Mouse (Mus musculus) urinary bladder, adult 2 months (tissue): ENCODE measurements around the gene Plekho1. TPM values are rescaled to one million over a fixed set of nuclear protein-coding genes. Genes with fewer than 3 reads are reported as not detected.
A peak's percentile ranks its signal among the peaks of the same experiment; 100 is the strongest.
"Not testable (repeated sequence)": the region's sequence is repeated elsewhere in the genome, so short reads cannot be mapped to it uniquely, and the experiment has no call there.

ENCODE experiments used
- DNase-seq: peaks from one replicate; pipeline ENCODE4 v3.0.0; 2022; ENCODE audit warnings: low spot score
- polyA plus RNA-seq: library from polyadenylated mRNA; depleted of rRNA; stranded (reverse); fragments of >200 nt; gene quantifications from 2 replicates; pipeline ENCODE4 v1.2.3, GENCODE M21; 2012; rRNA removed

Gene Plekho1
- 196 and 224 TPM in 2 replicates for polyA plus RNA-seq

DNA sequence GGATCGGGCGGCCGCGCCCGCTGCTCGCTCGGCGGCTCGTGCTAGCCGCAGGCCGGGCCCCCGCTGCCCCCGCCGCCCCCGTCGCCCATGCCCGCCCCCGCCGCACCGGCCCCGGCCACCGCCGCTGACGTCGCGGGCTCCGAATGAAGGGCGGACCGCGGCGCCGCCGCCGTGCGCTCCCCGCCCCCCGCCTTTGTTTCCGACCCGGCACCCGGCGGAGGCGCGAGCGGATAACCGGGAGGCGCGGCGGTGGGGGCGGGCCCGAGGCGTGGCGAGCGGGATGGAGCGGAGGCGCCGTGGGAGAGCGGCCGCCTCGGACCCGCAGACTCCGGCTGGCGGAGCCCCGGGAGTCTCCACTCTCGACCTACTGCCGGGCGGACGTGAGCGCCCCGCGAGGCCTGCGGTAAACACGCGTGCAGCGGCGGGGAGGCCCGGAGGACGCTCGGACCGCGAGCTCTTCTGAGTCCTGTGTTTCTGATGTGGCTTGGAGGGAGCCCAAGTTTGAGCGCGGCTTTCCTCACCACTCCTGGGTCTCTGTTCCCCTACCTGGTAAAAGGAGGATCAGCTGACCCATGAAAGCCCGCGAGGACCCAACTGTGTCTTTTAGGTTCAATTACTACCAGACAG lies at the start of gene Plekho1:
Plekho1 (minus strand) TSS at position 200 of the 627 bp plus-strand sequence.
- peak; percentile 59 for DNase-seq

DNA sequence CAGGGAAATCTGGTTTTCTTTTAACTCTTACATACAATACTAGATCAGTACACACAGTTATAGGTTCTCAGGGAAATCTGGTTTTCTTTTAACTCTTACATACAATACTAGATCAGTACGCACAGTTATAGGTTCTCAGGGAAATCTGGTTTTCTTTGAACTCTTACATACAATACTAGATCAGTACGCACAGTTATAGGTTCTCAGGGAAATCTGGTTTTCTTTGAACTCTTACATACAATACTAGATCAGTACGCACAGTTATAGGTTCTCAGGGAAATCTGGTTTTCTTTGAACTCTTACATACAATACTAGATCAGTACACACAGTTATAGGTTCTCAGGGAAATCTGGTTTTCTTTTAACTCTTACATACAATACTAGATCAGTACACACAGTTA lies 48.8 kb upstream of the Plekho1 start:
- not testable (repeated sequence) for DNase-seq

DNA sequence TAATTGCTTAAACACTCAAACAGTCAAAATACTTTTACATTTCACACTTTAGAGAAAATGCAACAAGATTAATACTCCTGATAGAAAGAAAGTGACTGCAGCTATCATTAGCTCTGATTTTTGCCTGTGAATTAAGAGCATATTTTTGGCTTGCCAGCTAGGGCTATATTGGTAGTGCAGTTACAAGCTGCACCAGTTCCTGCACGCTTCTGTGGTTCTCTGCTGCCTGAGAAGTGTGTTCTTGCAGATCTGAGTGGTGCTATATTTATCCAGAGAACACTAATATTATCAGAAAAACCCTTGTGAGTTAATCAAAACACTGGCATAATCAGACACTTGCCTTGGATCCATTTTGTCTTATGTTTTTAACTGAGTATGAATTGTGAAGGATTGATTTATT lies 47.3 kb upstream of the Plekho1 start:
- DNase-seq: no peak

DNA sequence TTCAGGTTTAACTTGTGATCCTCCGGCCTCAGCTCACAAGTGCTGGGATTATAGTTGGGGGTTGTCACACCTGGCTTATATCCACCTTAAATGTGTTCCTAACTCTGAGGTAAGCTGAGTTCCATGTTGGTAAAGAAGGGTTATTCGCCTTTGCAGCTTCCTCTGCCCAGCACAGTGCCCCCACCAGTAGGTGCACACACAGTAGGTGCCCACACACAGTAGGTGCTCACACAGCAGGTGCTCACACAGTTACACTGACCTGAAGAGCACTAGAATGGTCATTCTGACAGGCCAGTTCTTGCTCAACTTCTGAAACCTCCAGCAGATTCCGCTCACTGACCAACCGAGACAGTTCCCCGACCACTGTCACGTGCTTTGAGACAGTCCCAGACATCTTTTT lies 45.3 kb upstream of the Plekho1 start:
- DNase-seq: no peak

DNA sequence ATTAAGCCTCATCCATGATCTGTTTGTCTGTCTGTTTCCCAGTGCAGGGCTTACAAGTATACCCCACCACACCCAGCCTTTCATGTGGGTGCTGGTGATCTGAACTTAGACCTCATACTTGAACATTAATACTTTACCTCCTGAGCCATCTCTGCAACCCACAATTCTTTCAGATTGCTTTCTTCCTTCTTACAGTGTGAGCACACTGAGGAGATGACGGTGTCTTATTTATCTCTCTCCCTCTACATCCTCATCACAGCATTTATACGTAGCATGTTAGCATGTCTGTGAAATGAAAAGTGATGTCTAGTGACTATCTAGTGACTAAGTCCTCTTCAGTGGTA lies 44.8 kb upstream of the Plekho1 start:
- no peak for DNase-seq

DNA sequence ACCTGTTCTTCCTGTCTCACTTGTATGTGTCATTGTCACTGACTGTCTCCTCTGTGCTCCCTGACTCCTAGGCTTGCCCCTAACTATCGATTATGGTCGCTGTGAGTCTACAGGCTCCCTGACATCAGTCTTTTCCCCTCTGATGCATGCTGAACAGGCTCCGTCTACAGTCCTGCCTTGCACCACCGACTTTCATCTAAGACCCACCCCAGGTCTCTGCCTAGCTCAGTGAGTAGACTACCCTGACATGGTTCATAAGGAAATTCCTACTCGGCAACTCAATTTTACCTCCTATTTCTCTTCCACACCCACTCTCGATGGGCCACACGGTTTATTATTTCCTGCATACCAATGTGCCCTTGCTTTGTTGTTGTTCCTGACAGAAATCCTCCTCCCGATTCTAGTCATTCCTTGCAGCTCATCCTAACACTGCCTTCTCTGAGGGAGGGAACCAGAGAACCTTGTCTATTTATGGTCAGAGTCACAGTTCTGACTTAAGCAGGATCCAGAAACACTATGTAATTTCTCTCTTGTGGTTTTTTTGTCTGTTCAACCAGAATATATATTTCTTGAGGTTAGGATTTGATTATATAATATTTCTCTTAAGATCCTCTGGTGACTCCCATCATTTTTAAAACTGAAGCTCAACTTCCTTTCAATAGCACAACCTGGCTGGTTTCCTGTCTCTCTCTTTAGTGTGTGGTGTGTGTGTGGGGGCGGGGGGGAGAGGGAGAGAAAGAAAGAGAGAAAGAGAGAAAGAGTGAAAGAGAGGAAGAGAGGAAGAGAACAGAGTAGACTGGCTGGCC lies 44.3 kb upstream of the Plekho1 start:
- DNase-seq: no peak

DNA sequence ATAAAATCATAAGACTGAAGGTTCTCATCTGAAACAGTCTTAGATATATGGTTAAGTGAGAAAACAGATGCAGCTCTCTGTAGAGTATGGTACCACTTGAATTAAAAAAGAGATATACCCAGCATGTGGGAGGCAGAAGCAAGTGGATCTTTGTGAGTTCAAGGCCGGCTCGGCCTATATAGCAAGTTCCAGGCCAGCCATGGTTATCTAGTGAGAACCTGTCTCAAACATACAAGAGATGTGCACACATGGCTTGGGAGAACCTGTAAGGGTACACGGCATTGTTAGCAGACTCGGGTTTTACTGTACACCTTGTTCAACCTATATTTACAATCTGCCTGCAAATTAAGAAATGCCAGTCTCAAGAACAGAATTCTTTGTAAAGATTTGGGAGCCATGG lies 43.0 kb upstream of the Plekho1 start:
- DNase-seq: no peak

DNA sequence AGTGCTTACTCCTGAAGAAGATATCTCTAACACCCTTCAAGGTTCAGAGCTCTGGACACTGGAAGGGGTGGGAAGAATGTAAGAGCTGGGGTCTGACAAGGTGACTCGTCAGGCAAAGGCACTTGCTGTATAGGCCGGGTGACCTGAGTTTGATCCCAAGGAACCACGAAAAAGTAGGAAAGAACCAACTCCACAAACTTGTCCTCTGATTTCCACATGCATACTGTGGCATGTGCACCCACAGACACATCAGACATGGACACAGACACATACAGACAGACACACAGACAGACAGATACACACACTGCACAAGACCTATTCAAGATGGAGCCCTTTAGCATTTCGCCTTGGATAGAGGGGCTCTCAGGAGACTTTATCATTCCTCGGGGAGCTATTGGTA lies 42.4 kb upstream of the Plekho1 start:
- no peak for DNase-seq

DNA sequence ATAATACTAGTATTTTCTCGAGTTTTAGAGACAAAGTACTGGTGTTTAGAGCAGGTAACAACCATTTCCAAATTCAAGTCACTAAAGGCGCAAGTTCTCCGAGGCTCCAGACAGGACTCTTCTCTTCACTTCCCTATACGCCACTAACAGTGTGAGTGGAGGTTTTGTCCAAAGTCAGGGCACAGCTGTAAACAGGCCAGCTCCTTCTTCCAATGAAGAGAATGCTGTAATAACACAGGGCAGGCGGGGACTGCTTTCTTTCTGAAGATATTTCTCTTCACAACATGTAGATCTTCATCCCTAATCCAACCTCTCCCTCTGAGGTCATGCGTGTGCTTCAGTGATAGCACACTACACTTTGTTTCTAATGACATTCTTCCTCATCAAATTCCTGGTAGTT lies 41.0 kb upstream of the Plekho1 start:
- no peak for DNase-seq

DNA sequence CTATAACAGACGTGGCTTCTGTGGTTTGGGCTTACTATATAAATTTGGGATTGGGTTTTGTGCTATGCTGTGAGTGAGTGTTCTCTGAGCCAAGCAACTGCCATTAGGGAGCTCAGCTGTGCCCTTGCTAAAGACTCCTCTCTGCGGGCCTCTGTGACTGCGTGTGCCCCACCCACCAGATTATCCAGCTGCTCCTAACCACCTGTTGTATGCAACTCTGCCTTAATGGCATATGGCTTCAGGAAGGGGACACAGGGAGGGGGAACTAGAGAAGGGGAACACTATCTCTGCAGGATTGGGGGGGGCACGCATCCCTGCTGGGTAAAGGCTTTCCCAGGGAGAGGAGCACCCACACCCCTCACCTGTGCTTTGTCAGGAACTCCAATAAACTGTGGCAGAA lies 37.2 kb upstream of the Plekho1 start:
- no peak for DNase-seq

DNA sequence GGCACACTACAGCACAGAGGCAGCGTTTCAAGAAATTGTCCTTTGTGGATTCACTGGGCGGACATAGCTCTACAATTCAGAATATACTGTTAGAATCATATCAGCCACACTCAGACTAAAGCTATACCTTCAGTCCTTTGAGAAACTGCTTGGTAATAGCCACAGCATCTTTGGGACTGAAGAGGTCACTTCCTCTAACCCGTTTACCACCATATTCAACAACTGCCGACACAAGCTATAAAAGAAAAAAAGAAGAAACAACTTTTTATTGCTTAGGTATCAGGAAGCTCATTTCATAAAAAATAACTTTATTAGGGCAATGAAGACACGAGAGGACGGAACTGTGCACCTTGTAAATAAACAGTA lies 36.8 kb upstream of the Plekho1 start:
- DNase-seq: no peak

DNA sequence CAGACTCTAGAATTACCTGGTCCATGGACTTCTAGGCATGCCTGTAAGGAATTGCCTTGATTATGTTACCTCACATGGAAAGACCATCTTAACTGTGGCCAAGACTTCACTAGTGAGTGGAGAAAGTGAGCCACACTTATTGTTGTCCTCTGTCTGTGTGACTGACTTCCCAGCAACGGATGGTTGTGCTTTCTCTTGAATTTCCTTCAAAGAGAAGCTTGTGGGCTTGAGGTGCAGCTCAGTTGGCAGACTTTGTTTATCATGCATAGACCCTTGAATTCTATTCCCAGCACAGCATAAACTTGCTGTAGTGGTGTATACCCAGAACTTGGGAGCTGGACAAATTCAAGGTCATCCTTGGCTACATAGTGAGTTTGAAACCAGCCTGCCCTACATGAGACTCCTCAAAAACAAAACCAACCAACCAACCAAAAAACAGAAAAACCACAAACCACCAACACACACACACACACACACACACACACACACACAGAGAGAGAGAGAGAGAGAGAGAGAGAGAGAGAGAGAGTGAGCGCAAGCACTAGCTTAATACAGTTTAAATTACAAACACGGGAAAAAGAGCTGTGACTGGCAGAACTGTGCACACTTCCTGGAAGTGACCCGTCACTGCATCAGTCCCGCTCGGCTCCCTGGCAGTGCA lies 36.3 kb upstream of the Plekho1 start:
- DNase-seq: no peak

DNA sequence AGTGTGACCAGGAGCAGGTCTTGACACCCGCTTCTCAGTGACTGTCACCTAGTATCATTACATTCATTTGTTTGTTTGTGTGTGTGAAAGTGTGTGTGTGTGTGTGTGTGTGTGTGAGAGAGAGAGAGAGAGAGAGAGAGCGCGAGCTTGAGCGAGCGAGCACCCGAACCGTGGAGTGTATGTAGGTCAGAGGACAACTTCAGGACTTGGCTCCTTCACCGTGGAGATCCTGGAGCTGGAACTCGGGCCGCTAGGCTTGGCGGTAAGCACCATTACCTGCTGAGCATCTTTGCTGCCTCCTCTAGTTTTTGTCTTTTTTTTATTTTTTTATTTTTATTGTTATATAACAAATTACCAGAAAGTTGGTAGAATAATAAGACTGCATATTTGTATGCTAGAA lies 34.0 kb upstream of the Plekho1 start:
- DNase-seq: no peak

DNA sequence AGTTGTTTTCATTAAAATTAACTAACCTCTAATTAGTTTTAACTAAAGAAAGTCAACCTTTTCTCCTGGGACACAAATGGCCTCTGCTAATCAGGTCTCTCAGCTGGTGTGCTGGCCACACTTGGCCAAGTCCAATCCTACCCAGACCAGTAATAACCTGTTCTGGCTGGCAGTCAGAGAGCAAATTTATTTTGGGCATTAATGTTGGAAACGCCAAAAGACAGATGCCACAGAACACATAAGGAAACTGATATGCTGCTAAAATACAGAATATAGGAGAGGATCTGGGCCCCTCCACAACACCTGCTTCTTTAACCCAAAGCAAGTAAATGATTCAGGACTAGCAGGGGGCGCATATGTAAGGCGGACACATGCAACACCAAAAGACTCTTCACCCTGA lies 33.5 kb upstream of the Plekho1 start:
- no peak for DNase-seq

DNA sequence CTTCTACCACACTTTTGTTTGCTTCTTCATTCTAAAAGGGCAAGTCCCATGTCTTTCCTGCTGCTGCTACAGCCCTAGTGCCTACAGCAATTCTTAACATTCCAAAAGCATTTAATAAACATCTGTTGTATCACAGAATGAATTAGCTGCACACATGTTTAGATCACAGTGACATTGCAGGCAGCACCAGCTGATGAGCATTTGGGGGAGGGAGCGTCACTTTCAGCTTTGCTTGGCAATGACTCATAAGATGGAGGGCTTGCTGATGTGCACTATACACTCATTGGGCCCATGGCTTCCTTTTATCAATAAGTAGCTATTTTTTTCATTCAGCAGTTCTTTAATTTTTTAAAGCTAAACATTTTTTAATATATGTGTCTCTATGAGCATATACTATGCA lies 32.1 kb upstream of the Plekho1 start:
- no peak for DNase-seq

DNA sequence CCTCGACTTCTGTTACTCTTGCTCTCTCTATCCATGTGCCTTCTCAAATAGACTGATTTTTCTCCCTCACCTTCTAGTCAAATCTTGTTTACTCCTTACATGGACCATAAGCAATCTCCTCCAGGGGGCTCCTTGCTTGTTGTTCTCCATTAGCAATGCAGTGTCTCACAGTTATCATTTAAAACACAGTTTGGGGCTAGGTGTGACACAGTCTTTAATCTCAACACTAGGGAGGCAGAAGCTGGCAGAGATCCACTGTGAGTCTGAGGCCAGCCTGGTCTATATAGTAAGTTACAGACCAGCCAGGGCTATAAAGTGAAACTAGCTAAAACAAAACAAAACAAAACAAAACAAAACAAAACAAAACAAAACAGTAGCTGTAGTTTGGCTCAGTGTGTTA lies 31.3 kb upstream of the Plekho1 start:
- no peak for DNase-seq

DNA sequence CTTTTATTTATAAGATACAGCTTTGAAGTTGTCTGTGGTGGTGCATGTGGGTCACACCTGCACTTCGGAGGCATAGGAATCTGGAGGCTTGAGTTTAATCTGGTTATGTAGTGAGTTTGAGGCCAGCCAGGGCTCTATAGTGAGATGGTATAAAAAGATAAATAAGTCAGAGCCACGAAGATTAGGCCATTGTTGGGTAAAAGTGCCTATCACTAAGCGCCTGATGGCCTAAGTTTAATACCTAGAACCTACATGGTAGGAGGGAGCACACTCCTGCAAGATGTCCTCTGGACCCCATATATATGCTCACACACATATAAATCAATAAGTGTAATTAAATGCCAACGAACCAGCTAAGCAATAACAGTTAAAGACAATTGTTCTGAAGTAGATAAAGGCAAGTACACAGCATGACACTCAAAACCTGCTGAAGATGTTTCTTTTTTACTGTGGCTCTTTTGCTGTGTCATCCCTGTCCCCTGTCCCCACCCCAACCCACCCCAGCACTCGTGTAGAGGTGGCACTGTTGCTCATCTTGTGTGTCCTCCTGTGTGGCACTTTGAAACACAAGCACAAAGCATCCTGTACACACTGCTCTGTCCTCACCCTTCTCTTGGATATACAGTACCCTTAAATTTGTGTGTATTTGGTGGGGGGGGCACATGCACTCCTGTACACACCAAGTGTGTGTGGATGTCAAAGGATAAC lies 25.8 kb upstream of the Plekho1 start:
- DNase-seq: no peak

DNA sequence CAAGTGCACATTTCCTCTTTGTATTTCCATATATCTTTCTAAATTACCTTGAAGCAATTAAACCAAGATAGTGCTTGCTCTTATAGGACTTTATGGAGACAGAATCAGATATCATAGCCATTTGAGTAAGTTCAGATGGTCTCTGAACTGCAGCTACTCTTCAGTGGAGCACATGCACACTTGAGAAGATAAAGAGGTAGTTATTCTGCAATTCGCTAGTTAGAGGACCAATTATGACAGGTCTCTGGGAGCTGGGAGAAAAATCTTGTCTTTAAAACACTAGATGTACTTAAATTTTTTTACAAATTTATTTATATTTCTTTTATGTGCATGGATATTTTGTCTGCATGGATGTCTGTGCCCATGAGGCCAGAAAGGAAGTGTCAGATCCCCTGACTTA lies 24.9 kb upstream of the Plekho1 start:
- no peak for DNase-seq

DNA sequence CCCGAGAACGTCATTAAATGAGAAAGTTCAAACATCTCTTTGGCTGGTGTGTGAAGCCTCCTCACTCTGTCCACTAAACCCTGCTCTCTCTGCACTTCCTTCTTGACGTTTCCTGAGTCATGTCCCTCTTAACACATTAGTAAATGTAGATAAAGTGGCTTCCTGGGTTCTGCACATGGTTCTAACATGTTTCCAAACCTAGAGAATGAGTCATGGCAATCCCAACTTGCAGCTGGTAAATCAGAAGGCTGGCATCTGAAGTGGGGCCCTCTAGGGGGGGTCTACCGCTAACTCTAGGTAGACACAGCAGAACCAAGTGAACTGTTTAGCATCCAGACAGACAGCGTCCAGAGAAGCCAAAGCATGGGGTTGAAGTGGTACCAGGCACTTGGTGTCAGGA lies 21.7 kb upstream of the Plekho1 start:
- no peak for DNase-seq

DNA sequence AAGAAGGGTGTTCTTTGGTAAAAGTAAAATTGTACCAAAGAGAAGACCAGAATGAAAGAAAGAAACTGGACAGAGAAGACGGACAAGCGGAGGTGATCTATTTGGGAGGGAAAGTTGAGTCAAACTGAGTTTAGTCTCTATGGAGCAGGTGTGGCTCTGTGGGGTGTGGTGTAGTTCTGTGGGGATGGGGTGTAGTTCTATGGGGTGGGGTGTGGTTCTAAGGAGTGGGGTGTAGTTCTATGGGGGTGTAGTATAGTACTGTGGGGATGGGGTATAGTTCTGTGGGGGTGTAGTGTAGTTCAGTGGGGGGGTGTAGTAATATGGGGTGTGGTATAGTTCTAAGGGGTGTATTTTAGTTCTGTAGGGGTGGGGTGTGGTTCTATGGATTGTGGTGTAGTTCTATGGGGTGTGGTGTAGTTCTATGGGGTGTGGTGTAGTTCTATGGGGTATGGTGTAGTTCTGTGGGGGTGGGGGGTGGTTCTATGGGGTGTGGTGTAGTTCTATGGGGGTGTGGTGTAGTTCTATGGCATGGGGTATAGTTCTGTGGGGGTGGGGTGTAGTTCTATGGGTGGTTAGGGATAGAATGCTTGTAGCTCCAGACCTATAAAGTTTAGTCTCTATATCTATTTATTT lies 20.6 kb upstream of the Plekho1 start:
- no peak for DNase-seq

DNA sequence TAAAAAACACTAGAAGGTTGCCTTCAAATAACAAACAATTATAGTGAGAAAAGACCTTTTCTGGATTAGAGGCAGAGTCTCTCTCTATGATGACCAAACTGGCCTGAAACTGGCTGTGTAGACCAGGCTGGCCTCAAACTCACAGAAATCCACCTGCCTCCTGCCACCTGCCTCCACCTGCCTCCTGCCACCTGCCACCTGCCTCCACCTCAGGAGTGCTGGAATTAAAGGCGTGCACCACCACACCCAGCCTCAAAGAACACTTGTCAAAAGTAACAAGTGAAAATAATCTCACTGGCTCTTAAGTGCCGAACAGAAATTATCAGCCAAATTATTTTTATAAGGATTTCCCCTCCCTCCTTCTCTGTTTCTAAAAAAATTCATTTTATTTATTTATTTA lies 19.9 kb upstream of the Plekho1 start:
- DNase-seq: no peak

DNA sequence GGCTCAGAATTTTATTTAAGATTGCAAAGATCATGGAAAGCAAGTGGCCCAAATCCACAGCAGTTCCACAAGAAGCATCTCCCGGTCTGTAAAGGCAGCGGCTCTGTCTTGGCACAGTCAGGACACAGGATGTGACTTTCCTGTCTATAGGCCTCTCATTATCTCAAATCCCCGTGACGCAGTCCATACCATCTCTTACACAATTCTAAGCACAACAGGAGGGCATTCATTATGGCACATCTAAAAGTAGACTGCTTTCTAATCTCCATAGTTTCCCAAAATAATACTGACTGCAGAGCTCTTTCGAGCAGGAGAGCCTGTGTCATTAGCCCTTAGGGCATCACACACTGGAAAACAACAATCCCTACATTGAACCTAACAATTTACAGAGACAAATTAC lies 17.0 kb upstream of the Plekho1 start:
- no peak for DNase-seq
